Mouse (Mus musculus): Measurements from ENCODE around the gene Abcg1. TPM values are rescaled to one million over a fixed set of nuclear protein-coding genes. Genes with fewer than 3 reads are reported as not detected.

The Abcg1 gene
- polyA plus RNA-seq, 1 experiment, result 0.05 TPM

GRCm38 (mm10) chr17:31128708-31129318, 71.3 kb downstream of the Abcg1 start:
- Histone ChIP-seq H3K9me3 (ENCODE audit: control insufficient read depth, low read length) (no peaks in the 10 kb centered on the region), H3K27me3 (ENCODE audit: control insufficient read depth) (peaks cover 5% of the 10 kb centered on the region; the same call in 1 of the 2 replicates), H3K4me1 (ENCODE audit: control insufficient read depth) (no peaks in the 10 kb centered on the region; the same call in 1 of the 2 replicates), H3K4me3 (replicated peaks) (no peak overlapping the region), H3K36me3 (ENCODE audit: control insufficient read depth) (no peaks in the 10 kb centered on the region)
- no peak for TF ChIP-seq GATA1 (IDR thresholded peaks at IDR 0.05; ENCODE audit: low read length)
- TF ChIP-seq TAL1 (IDR thresholded peaks at IDR 0.05; ENCODE audit: low read length), result no peak

GRCm38 (mm10) chr17:31129452-31129851, 72.0 kb downstream of the Abcg1 start, which contains the start of gene Tff3:
TSS of gene Tff3 (minus strand) at chr17:31129646.
- no peak within 1 kb of the TSS for H3K4me3 ChIP-seq (replicated peaks)
- no peaks in the 10 kb centered on the region for H3K9me3 ChIP-seq (ENCODE audit: control insufficient read depth, low read length)
- H3K27me3 ChIP-seq (ENCODE audit: control insufficient read depth), result peaks cover 5% of the 10 kb centered on the region; the same call in 1 of the 2 replicates
- H3K36me3 ChIP-seq (ENCODE audit: control insufficient read depth), result no peaks in the 10 kb centered on the region
- H3K4me1 ChIP-seq (ENCODE audit: control insufficient read depth), result no peaks in the 10 kb centered on the region; the same call in none of the 2 replicates
- no peak for TF ChIP-seq TAL1 (IDR thresholded peaks at IDR 0.05; ENCODE audit: low read length)
- no peak for TF ChIP-seq GATA1 (IDR thresholded peaks at IDR 0.05; ENCODE audit: low read length)

- TF ChIP-seq GATA1 (IDR thresholded peaks at IDR 0.05; ENCODE audit: low read length) (no peak), TAL1 (IDR thresholded peaks at IDR 0.05; ENCODE audit: low read length) (no peak)
- Histone ChIP-seq H3K4me1 (ENCODE audit: control insufficient read depth) (no peaks in the 10 kb centered on the region; the same call in none of the 2 replicates), H3K4me3 (replicated peaks) (no peak overlapping the region), H3K27me3 (ENCODE audit: control insufficient read depth) (peaks cover 5% of the 10 kb centered on the region; the same call in 1 of the 2 replicates), H3K36me3 (ENCODE audit: control insufficient read depth) (no peaks in the 10 kb centered on the region), H3K9me3 (ENCODE audit: control insufficient read depth, low read length) (no peaks in the 10 kb centered on the region)
Measured at GRCm38 (mm10) chr17:31131269-31131821, 73.9 kb downstream of the Abcg1 start.

- H3K4me3 ChIP-seq (replicated peaks), result no peak overlapping the region
- no peaks in the 10 kb centered on the region for H3K36me3 ChIP-seq (ENCODE audit: control insufficient read depth)
- no peak for TF ChIP-seq TAL1 (IDR thresholded peaks at IDR 0.05; ENCODE audit: low read length)
- no peak for TF ChIP-seq GATA1 (IDR thresholded peaks at IDR 0.05; ENCODE audit: low read length)
- H3K4me1 ChIP-seq (ENCODE audit: control insufficient read depth), result no peaks in the 10 kb centered on the region; the same call in none of the 2 replicates
- no peaks in the 10 kb centered on the region for H3K27me3 ChIP-seq (ENCODE audit: control insufficient read depth)
- no peaks in the 10 kb centered on the region for H3K9me3 ChIP-seq (ENCODE audit: control insufficient read depth, low read length)
Measured at GRCm38 (mm10) chr17:31133776-31134175, 76.3 kb downstream of the Abcg1 start.

- Histone ChIP-seq H3K27me3 (ENCODE audit: control insufficient read depth) (no peaks in the 10 kb centered on the region), H3K36me3 (ENCODE audit: control insufficient read depth) (no peaks in the 10 kb centered on the region), H3K4me3 (replicated peaks) (no peak overlapping the region), H3K9me3 (ENCODE audit: control insufficient read depth, low read length) (no peaks in the 10 kb centered on the region), H3K4me1 (ENCODE audit: control insufficient read depth) (no peaks in the 10 kb centered on the region; the same call in none of the 2 replicates)
- TF ChIP-seq GATA1 (IDR thresholded peaks at IDR 0.05; ENCODE audit: low read length), result no peak
- TF ChIP-seq TAL1 (IDR thresholded peaks at IDR 0.05; ENCODE audit: low read length), result no peak
Measured at GRCm38 (mm10) chr17:31134913-31135312, 77.4 kb downstream of the Abcg1 start.

GRCm38 (mm10) chr17:31136291-31136690, 78.8 kb downstream of the Abcg1 start:
- Histone ChIP-seq H3K4me3 (replicated peaks) (no peak overlapping the region), H3K27me3 (ENCODE audit: control insufficient read depth) (no peaks in the 10 kb centered on the region), H3K9me3 (ENCODE audit: control insufficient read depth, low read length) (no peaks in the 10 kb centered on the region), H3K4me1 (ENCODE audit: control insufficient read depth) (no peaks in the 10 kb centered on the region; the same call in none of the 2 replicates), H3K36me3 (ENCODE audit: control insufficient read depth) (no peaks in the 10 kb centered on the region)
- TF ChIP-seq TAL1 (IDR thresholded peaks at IDR 0.05; ENCODE audit: low read length), result no peak
- TF ChIP-seq GATA1 (IDR thresholded peaks at IDR 0.05; ENCODE audit: low read length), result no peak

GRCm38 (mm10) chr17:31136821-31137220, 79.3 kb downstream of the Abcg1 start:
- Histone ChIP-seq H3K36me3 (ENCODE audit: control insufficient read depth) (no peaks in the 10 kb centered on the region), H3K9me3 (ENCODE audit: control insufficient read depth, low read length) (no peaks in the 10 kb centered on the region), H3K4me1 (ENCODE audit: control insufficient read depth) (no peaks in the 10 kb centered on the region; the same call in none of the 2 replicates), H3K27me3 (ENCODE audit: control insufficient read depth) (no peaks in the 10 kb centered on the region), H3K4me3 (replicated peaks) (no peak overlapping the region)
- TF ChIP-seq GATA1 (IDR thresholded peaks at IDR 0.05; ENCODE audit: low read length) (no peak), TAL1 (IDR thresholded peaks at IDR 0.05; ENCODE audit: low read length) (no peak)

GRCm38 (mm10) chr17:31138398-31138797, 80.9 kb downstream of the Abcg1 start:
- H3K9me3 ChIP-seq (ENCODE audit: control insufficient read depth, low read length), result no peaks in the 10 kb centered on the region
- TF ChIP-seq TAL1 (IDR thresholded peaks at IDR 0.05; ENCODE audit: low read length) (no peak), GATA1 (IDR thresholded peaks at IDR 0.05; ENCODE audit: low read length) (no peak)
- no peaks in the 10 kb centered on the region for H3K36me3 ChIP-seq (ENCODE audit: control insufficient read depth)
- no peaks in the 10 kb centered on the region; the same call in none of the 2 replicates for H3K4me1 ChIP-seq (ENCODE audit: control insufficient read depth)
- H3K27me3 ChIP-seq (ENCODE audit: control insufficient read depth), result no peaks in the 10 kb centered on the region
- no peak overlapping the region for H3K4me3 ChIP-seq (replicated peaks)

- no peaks in the 10 kb centered on the region for H3K4me1 ChIP-seq (ENCODE audit: control insufficient read depth)
- no peaks in the 10 kb centered on the region for H3K9me3 ChIP-seq (ENCODE audit: control insufficient read depth, low read length)
- no peak overlapping the region for H3K4me3 ChIP-seq (replicated peaks)
- H3K27me3 ChIP-seq (ENCODE audit: control insufficient read depth), result no peaks in the 10 kb centered on the region
- no peaks in the 10 kb centered on the region for H3K36me3 ChIP-seq (ENCODE audit: control insufficient read depth)
- TF ChIP-seq GATA1 (IDR thresholded peaks at IDR 0.05; ENCODE audit: low read length) (no peak), TAL1 (IDR thresholded peaks at IDR 0.05; ENCODE audit: low read length) (no peak)
Measured at GRCm38 (mm10) chr17:31142116-31142515, 84.6 kb downstream of the Abcg1 start.

All from erythroblast, embryonic 14.5 days (primary cell).